Mouse (Mus musculus) urinary bladder, adult 18-20 months (tissue): Measurements from ENCODE around the gene Slco3a1.

Source experiments
- DNase-seq, 2 experiments: peaks; one replicate each; pipeline ENCODE4 v3.0.0; 2022; ENCODE audit warnings: low spot score in 2 of 2, mixed read lengths in 2 of 2

Gene Slco3a1

DNA sequence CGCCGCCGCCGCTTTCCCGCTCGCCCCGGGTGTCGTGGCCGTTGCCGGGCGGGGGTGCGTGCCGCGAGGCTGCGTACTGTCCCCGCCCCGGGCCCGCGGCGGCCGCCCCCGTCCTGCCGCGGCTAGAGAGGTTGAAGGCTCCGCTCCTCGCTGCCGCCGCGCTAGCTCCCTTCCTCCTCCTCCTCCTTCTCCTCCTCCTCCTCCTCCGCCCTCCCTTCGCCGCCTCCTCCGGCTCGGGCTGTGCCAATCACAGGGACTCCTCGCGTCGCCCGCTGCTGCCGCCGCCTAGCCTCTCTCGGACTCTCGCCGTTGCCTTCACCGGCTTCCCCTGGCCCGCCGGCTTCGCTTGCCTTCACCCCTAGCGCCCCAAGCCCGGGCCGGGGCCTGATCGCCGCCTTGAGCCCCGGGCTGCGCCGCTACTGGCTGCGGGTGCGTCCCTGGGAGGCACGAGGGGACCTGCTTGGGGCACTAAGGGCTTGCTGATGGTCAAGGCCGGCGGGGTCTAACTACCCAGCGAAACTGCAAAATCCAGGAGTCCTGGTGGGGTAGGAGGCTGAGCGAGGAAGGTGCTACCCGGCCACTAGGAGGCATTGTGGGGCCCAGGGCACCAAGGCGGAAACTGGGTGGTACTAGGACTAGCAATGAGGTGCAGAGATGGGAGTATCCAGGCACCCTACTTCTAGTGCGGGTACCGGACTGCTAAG, at the start of gene Slco3a1:
Slco3a1 (minus strand) TSS at position 173 of the 704 bp plus-strand sequence.
- peak; percentile 78 to 84 for DNase-seq

DNA sequence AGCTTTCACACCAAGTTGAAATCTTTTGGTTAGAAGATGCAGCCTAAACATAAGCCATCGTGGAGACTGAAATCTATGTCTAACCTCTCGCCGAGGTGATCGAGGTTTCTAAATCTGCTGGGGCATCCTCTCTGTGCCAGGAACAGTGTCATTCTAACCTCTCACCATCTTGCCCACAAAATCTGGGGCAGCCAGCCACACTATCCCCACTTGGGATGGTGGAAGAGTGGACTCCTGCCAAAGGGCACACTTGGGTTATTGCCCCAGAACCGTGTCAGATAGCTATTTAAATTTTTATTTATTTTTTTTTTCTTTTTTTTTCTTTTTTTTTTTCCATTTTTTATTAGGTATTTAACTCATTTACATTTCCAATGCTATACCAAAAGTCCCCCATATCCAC, 46.4 kb upstream of the Slco3a1 start:
- DNase-seq: no peak

DNA sequence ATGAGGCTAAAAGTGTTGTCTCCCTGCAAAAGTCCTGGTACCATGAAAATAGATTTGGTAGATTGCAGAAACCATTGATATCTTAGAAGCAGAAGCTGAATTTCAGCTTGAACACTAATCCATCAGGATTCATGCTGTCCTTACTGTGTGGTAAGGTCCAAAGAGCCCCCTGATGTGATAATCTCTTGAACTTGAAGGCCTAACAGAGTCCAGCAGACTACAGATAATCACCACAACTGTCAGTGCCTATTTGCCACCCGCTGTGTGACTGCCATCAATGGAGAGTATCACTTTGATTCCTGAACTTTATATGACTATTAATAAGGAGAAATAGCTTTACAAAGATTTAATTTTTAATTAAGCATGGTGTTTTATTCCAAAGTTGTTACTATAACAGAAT, 24.8 kb upstream of the Slco3a1 start:
- no peak for DNase-seq

DNA sequence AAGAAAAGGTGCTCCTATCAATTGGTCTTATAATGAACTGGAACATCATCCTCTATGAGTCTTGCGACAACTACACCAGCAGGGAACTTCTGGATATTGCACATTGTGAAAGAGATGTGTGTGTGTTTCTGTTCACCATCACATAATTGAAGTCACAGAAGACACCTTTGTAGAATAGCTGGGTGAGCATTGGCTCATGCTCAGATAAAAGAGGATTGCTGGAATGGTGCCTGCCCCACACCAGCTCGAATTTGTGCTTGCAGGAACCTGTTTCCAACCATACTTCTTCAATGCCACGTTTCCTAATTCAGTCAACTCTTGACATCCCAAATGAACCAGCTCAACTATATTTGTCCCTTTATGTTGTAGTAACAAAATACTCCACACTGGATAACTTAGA, 21.1 kb upstream of the Slco3a1 start:
- DNase-seq: no peak

DNA sequence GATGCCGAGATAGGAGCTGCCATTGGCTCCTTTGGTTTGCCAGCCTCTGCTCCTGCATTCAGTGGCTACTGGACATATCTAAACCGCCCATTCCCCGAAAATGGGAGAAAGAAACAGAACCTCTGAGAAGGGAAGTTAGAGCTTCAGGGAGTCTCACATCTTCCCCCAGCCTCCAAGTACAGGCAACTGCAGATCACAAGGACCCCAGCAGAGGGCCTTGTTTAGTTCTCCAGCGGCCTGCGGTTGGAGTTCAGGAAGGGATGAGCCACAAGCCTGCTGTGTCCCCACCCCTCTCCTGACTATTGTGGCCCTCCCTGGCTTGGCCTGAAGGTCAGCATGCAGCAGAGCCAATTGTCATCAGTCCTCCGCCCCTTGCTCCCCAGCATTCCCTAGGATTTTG, 836 bp upstream of the Slco3a1 start:
- DNase-seq: peak; percentile 30

DNA sequence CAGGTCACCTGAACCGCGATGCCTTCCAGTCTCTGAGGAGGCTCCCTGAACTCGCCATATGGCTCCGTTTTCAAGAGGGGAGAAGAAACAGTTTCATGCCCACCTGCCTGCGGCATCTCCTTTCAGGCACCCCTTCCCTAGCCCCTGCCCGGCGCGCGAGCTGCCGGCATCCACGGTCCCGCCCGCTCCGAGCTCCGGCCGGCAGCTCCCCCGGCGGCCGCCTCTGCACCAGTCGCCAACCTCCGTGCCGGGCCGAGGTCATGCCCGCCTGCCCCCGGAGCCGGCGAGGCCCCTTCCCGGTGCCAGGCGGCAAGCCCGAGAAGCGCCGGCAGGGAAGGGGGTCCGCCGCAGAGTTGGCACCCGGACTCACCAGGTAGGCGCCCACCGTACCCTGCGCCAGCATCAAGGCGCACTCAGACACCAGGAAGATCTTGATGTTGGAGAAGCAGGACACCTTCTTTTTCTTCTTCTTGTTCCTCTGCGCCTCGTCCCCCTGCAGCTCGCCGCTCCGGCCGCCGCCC, 479 bp downstream of the Slco3a1 start:
- peak; percentile 22 to 67 for DNase-seq

DNA sequence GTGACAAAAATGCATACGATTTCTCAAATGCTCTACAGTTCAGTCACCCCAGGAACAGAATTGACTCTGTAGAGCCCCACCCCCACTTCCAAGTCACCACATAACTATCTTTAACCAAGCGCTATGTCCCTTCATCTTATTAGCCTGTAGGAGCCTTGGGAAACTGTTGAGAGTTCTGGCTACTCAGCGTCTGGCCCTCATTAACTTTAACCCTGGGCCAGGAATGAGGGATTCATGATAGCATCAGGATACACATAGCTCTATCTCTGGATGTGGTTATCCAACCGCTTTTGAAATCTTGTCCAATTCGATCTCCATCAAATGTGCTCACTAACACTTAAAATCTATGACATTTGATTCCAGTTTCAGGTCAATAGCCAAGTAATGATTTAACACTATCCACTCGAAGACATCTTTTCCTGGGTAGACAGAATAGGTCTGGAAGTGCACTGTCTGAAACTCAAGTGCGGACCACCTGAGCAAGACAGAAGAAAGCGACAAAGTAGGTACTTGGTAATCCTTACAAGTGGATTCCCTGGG, 1.4 kb downstream of the Slco3a1 start:
- no peak for DNase-seq

DNA sequence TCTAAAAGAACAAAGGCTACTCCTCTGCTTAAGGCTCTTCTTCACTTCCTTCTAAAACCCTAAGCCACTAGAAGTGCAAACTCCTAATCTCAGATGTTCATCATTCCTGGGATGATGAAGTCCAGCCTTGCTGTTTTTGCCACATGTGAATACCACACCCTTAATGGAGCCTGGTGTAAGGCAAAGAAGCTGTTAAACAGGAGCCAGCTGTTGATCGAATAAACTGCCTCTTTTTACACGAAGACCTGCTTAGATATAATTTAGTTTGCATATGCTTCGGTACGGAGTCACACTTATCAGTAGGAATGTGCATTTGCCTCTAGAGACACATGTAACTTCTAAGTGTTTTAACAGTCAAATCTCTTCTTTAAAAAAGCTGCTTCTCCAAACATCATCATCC, 2.0 kb downstream of the Slco3a1 start:
- DNase-seq: no peak

DNA sequence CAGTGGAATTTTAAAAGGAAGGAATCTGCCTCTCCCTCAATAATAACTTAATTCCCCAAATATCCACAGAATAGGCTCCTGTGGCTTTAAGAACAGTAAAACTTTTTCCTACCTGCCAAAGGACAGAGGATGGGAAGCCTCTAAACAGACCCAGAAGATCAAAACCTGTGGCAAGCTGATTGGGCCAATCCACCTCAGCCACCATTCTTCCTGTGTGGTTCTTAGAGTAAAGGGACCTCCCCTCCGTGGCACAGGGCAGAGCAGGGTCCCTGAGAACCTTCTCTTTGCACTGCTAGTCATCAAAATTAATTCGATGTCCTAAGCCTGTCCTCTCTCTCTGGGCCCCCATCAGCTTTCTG, 2.6 kb downstream of the Slco3a1 start:
- DNase-seq: no peak

DNA sequence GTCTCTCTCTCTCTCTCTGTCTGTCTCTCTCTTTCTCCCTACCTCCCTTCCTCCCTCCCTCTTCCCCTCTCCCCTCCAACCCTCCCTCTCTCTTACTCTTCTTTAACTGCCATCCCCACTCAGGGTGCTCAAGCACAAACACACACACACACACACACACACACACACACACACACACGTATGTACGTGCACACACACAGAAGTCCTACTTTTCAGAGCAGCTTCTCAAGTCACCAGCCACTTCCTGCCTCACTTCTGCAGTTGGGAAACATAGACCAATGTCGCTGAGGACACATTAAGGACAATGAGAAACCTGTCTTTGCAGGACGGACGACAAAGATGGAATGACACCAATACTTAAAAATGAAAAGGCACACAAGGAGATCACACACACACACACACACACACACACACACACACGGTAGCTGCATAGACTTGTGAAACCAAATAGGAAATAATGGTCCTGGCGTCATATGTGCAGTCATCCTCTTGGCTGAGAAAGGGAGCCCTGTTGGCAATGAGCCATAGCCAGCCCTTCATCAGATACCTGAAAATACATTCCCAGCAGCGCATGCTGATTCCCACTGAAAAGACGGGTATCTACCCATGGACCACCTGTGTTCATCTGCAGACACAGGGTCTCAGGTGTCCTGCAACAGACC, 3.1 kb downstream of the Slco3a1 start:
- DNase-seq: no peak

DNA sequence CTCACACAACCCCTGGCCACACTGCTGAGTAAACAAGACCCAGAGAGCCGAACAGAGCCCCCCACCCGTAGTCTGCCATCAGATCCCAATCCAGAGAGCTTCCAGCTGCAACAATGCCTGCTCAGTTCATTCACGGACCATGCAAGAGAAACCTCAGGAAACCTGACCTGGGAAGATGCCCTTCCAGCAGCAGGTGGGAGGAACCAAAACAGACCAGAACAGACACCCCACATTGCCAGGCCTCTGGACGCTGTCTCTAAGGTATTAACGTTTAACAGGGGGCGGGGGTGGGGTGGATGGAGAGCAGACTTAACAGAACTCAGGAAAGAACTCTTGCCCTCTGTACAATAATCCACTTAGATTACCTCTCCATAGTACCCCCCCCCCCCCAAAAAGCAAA, 4.9 kb downstream of the Slco3a1 start:
- DNase-seq: no peak

DNA sequence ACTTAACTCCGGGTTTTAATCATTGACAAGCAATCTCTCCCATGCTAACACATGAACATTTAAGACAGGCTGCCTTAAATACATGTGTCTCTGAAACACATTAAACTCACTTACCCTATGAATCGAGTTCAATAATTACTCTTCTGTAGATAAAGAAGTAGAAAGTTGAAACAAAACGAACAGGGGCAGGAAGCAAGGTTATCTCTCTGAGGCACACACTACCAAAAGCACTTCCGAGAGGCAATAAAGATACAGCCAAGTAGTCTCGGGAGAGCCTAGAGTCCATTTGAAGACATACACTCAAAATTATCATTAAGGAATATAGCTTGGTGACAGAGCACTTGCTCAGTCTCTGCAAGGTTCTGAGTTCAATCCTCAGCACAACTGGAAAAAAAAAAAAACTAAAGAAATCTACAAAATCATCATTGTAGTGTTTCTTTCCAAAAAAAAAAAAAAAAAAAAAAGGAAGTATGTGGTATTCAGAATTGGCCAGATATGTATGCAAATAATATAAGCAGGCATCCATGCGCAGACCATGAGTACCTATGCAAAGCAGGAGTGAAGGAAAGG, 5.5 kb downstream of the Slco3a1 start:
- no peak for DNase-seq

DNA sequence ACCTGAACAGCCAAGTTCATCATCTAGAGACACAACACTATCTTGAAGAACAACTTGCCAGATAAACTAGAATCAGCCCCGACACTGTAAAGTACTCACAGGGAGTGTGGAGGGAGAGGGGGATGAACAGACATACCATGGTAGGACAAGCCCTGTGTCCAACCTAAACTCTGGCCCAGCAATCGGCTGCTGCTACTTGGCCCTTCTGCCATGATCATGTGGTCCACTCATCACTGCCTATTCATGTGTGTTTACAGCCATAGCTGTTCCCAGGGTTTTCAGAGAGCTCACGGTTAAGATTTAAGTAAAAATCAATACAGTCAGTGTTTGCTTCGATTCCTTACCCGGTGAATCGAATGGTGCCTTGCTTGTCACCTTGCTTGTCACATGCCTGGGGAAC, 7.9 kb downstream of the Slco3a1 start:
- no peak for DNase-seq

DNA sequence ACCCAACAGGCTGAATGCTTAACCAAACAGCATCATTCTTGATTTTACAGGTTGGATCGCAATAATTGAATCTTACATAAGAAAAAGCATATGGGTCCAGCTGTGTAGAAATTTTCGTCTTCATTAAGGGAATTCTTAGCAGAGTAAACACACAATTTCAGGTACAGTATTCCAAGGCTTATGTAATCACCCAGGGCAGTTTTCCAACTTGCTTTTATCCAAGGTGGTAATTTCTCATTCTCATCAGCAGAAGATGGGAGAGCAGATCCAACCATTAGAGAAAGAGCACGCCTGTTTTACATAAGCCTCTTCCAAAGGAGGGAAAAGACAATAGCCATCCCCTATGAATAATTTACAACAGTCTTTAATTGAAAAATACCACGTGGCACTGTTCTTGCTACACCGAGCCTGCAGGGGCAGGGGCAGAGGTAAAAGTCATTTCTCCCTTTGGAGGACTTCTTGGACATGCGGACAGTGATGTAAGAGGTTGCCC, 9.0 kb downstream of the Slco3a1 start:
- DNase-seq: no peak

DNA sequence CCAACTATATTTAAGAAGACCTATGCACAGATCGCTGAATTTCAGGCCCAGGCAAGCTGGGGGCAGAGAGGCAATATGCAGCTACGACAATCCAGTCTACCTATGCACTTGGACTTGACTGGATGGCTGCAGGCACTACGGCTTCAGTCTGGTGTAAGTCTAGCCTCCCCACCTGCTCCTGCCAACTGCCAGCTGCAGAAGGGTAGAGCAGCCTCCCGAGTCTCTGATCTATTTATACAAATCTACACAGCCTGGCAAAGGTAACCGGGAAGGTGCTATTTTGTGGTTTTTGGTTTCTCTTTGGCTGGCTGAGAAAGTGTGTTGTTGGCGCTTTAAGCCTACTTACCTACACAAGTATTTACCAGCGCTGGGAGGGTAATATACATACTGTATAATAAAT, 10.3 kb downstream of the Slco3a1 start:
- no peak for DNase-seq

DNA sequence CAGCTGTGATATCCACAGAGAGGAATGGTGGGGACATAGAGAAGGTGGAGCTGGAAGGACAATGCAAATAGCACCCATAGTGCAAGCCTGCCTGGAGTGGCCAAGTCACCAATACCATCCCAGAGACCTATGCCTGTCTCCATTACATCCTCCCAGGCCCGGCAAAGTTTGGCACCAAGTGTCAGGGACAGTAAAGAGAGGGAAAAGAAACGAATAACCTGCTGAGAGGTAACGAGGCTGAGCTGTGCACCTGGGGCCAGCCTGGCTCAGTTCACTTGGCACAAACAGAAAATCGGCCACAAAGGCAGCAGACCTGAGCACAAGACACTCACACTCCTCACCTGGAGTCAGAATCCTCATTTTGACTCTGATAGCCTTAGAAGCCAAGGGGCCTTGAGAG, 12.6 kb downstream of the Slco3a1 start:
- no peak for DNase-seq

DNA sequence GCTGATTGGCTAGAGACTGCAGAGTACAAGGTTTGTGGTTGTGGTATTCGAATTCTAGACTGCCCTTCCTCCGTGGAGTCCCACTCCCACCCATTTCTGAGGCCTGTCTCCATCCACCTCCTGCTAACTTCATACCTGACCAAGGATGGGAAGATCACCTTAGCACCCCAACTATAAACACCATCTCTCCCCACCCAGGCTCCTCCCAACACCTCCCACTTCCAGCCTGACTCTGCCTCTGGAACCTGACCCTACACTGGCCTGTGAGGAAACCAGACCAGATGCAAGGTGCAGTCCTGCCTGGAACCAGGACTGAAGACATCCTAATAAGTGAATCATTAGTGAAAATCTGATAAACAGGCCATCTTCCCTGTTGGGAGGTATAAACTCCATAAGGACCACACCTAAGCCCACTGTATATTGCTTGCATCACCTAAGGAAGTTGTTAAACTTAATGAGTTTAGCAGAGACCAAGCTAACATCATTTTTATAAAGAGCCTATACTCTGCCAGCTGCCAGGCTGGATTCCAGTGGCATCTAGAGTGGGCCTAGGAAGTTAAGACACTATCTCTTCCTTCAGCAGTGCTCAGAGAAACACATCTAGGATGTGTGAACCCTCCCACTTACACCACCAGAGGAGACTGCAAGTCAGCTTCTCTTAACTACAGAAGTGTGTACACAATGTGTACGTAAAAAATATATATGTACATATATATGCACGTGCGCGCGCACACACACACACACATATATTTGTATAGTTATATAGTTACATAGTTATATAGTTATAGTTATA, 13.5 kb downstream of the Slco3a1 start:
- DNase-seq: no peak

DNA sequence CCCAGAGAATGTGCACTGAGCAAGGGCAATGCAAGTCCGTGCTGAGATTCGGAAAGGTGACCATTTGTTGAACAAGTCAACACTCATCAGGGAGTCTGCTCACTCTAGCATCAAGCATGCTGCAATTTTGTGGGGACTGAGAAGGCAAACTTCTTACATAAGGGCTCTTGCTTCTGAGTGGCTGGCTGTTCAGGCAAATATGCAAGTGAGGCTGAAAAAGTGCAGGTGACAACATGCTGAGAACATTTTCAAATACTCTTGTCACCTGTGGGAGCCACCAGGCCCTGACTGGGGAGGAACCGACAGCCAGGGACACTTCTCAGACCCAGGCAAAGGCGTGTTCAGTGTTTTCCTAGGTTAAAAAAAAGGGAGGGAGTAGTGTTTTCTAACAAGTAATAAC, 18.4 kb downstream of the Slco3a1 start:
- no peak for DNase-seq

DNA sequence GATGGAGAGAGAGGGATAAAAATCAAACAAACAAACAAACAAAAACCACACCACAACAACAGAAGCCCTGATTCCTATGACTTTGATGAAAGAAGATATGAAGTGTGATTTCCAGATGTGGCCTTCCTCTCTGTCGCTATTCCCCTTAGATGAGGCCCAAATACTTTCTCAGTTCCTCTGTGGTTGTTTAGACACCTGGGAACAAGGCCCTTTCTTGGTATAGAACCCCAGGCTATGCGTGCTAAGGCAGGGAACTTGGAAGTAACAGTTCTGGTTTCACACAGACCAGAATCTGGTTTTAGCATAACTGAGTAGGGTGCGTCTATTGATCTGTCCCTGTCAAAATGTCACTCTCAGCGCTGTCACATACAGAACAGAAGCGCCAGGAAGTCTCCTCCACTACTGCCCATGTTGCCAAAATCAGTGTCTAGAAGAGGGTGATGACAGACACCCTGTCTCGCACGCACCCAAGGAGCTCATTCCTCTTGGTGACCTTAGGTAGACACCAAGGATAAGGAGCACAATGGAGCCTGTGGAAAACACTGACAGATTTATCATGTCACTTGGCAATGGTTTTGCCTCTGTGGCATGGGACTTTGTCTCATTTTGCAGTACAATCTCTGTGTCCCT, 23.0 kb downstream of the Slco3a1 start:
- no peak for DNase-seq

DNA sequence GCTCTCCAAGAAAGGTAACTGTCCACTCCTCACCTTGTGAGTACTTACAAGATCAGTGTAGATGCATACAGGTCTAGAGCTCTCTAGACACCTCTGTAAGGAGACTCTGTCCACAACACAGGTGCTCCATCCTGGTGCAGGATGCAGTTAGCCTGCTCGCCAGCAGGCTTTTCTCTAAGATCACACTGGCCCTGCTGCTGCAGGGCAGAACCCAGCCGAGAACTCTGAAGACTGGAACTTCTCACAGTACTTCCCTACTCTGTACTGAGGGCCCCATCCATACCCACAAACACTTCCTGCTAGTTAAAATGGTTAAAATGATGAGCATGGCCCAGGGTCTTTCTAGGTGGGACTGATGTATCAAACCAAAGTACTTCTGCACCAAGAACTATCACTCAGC, 24.7 kb downstream of the Slco3a1 start:
- DNase-seq: no peak

DNA sequence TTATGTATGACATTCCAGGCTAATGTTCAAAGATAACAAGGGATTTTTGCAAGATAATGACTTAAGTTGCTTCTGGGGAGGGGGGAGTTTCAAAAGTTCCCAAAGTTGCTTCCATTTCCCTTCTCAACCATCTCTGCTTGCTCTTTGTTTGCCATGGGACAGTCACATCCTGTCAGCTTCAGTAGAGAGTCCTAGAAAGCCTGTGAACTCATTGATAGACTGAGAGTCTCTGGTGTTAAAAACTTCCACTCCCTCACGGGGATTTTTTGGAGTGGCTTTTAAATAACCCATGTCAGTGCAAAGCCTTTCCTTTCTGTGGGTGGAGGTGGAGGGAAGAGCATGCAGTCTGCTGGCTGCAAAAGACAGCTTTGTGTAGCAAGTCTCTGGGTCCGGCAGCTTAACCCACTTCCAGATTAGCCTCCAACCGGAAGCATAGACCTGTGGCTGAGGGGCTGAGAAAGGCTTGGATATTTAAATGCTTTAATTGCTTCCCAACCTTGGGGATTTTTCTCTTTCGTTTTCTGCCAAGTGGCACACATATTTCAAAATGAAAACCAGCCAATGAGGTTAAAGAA, 25.3 kb downstream of the Slco3a1 start:
- DNase-seq: no peak
